Mouse (Mus musculus) heart, embryonic 10.5 days (tissue): Measurements from ENCODE around the gene Wdr59. TPM values are rescaled to one million over a fixed set of nuclear protein-coding genes. Genes with fewer than 3 reads are reported as not detected.

Source experiments
- DNase-seq: peaks from one replicate; pipeline ENCODE4 v3.0.0-alpha.2; 2017; ENCODE audit warnings: low spot score
- H3K27ac ChIP-seq: fragments of 300-500 bp; sonication (generic); 2 replicates; pipeline ENCODE4 v1.5.1; 2016; ENCODE audit warnings: mild to moderate bottlenecking
- H3K27me3 ChIP-seq: fragments of 300-500 bp; sonication (generic); 2 replicates; pipeline ENCODE4 v1.6.1; 2016; ENCODE audit warnings: mild to moderate bottlenecking; ENCODE audit not compliant: poor library complexity, insufficient read depth, severe bottlenecking
- H3K36me3 ChIP-seq: fragments of 300-500 bp; sonication (generic); 2 replicates; pipeline ENCODE4 v1.6.1; 2016; ENCODE audit warnings: mild to moderate bottlenecking, moderate library complexity
- H3K4me1 ChIP-seq: fragments of 300-500 bp; sonication (generic); 2 replicates; pipeline ENCODE4 v1.6.1; 2016; ENCODE audit warnings: mild to moderate bottlenecking
- H3K4me3 ChIP-seq: fragments of 300-500 bp; sonication (generic); 2 replicates; pipeline ENCODE4 v1.5.1; 2016; ENCODE audit warnings: mild to moderate bottlenecking, moderate library complexity
- H3K9me3 ChIP-seq: fragments of 300-500 bp; sonication (generic); 2 replicates; pipeline ENCODE4 v1.6.1; 2016; ENCODE audit warnings: mild to moderate bottlenecking, moderate library complexity
- WGBS: fragments of 180-500 bp; shearing (Covaris S2); methylation state at CpG from one replicate; pipeline ENCODE4 v1.1.7; 2016; 5-methylcytosine and 5-hydroxymethylcytosine counted together
- polyA plus RNA-seq: library from polyadenylated mRNA; unstranded; fragments of >200 nt; fragmentation: Nextera tagmentation; extraction: Ambion mirVana; gene quantifications from 2 replicates; pipeline ENCODE4 v1.2.1, GENCODE M21; 2016

The Wdr59 gene
- polyA plus RNA-seq, result 4.4 and 5.9 TPM in 2 replicates

GRCm38 (mm10) chr8:111521713-111522429 is at the start of gene Wdr59:
Wdr59 (minus strand) TSS chr8:111522092.
- Histone ChIP-seq H3K27me3 (no peaks in the 10 kb centered on the region), H3K4me1 (peaks cover 6% of the 10 kb centered on the region; the same call in 1 of the 2 replicates), H3K4me3 (peak within 1 kb of the TSS; percentile 78), H3K9me3 (no peaks in the 10 kb centered on the region), H3K36me3 (peaks cover 3% of the 10 kb centered on the region; the same call in 1 of the 2 replicates), H3K27ac (peak within 1 kb of the TSS; percentile 87)
- peak; percentile 99 for DNase-seq
- WGBS, result under 1% methylated on average over 34 of the region's 34 CpGs

- H3K9me3 ChIP-seq, result no peaks in the 10 kb centered on the region
- no peak overlapping the region for H3K27ac ChIP-seq
- WGBS, result 93% methylated on average over 10 of the region's 10 CpGs
- H3K27me3 ChIP-seq, result no peaks in the 10 kb centered on the region
- DNase-seq, result no peak
- no peak overlapping the region for H3K4me3 ChIP-seq
- 0 out of 2 replicates have a peak, but pooled peaks cover 3% of the 10 kb centered on the region for H3K36me3 ChIP-seq
- peaks cover 50% of the 10 kb centered on the region for H3K4me1 ChIP-seq
Observed at GRCm38 (mm10) chr8:111571661-111572060, 49.8 kb upstream of the Wdr59 start.

- Histone ChIP-seq H3K36me3 (no peaks in the 10 kb centered on the region), H3K27ac (no peak overlapping the region), H3K4me3 (no peak overlapping the region), H3K9me3 (no peaks in the 10 kb centered on the region), H3K4me1 (peaks cover 63% of the 10 kb centered on the region), H3K27me3 (no peaks in the 10 kb centered on the region)
- no peak for DNase-seq
- 43% methylated on average over 2 of the region's 2 CpGs for WGBS
Observed at GRCm38 (mm10) chr8:111570432-111570831, 48.5 kb upstream of the Wdr59 start.

- Histone ChIP-seq H3K4me3 (no peak overlapping the region), H3K4me1 (peaks cover 67% of the 10 kb centered on the region), H3K27me3 (no peaks in the 10 kb centered on the region), H3K9me3 (no peaks in the 10 kb centered on the region), H3K27ac (no peak overlapping the region), H3K36me3 (no peaks in the 10 kb centered on the region)
- WGBS, result 88% methylated on average over 4 of the region's 4 CpGs
- DNase-seq, result no peak
Observed at GRCm38 (mm10) chr8:111569926-111570325, 48.0 kb upstream of the Wdr59 start.

GRCm38 (mm10) chr8:111568029-111568428 is 46.1 kb upstream of the Wdr59 start:
- no peaks in the 10 kb centered on the region for H3K27me3 ChIP-seq
- H3K27ac ChIP-seq, result peak overlapping the region; percentile 59
- H3K36me3 ChIP-seq, result no peaks in the 10 kb centered on the region
- H3K9me3 ChIP-seq, result no peaks in the 10 kb centered on the region
- 31% methylated on average over 3 of the region's 3 CpGs for WGBS
- DNase-seq, result peak; percentile 81
- no peak overlapping the region for H3K4me3 ChIP-seq
- H3K4me1 ChIP-seq, result peaks cover 53% of the 10 kb centered on the region

GRCm38 (mm10) chr8:111567571-111567970 is 45.7 kb upstream of the Wdr59 start:
- DNase-seq, result no peak
- H3K4me3 ChIP-seq, result no peak overlapping the region
- no peaks in the 10 kb centered on the region for H3K36me3 ChIP-seq
- H3K9me3 ChIP-seq, result no peaks in the 10 kb centered on the region
- H3K4me1 ChIP-seq, result peaks cover 48% of the 10 kb centered on the region
- peak overlapping the region; percentile 59; the same call in 1 of the 2 replicates for H3K27ac ChIP-seq
- 64% methylated on average over 3 of the region's 3 CpGs for WGBS
- H3K27me3 ChIP-seq, result no peaks in the 10 kb centered on the region

GRCm38 (mm10) chr8:111566326-111566725 is 44.4 kb upstream of the Wdr59 start:
- 58% methylated on average over 9 of the region's 9 CpGs for WGBS
- H3K4me1 ChIP-seq, result peaks cover 49% of the 10 kb centered on the region
- H3K9me3 ChIP-seq, result no peaks in the 10 kb centered on the region
- no peak overlapping the region for H3K4me3 ChIP-seq
- no peak for DNase-seq
- no peaks in the 10 kb centered on the region for H3K27me3 ChIP-seq
- H3K27ac ChIP-seq, result peak overlapping the region; percentile 56
- H3K36me3 ChIP-seq, result no peaks in the 10 kb centered on the region

GRCm38 (mm10) chr8:111565784-111566191 is 43.9 kb upstream of the Wdr59 start:
- H3K27me3 ChIP-seq, result no peaks in the 10 kb centered on the region
- DNase-seq, result peak; percentile 82
- H3K4me1 ChIP-seq, result peaks cover 51% of the 10 kb centered on the region
- H3K27ac ChIP-seq, result peak overlapping the region; percentile 56; the same call in 1 of the 2 replicates
- no peaks in the 10 kb centered on the region for H3K36me3 ChIP-seq
- no peaks in the 10 kb centered on the region for H3K9me3 ChIP-seq
- 11% methylated on average over 5 of the region's 5 CpGs for WGBS
- H3K4me3 ChIP-seq, result no peak overlapping the region

GRCm38 (mm10) chr8:111564093-111564492 is 42.2 kb upstream of the Wdr59 start:
- no peak overlapping the region for H3K27ac ChIP-seq
- H3K4me3 ChIP-seq, result no peak overlapping the region
- DNase-seq, result no peak
- H3K27me3 ChIP-seq, result no peaks in the 10 kb centered on the region
- 80% methylated on average over 2 of the region's 2 CpGs for WGBS
- no peaks in the 10 kb centered on the region for H3K36me3 ChIP-seq
- peaks cover 48% of the 10 kb centered on the region for H3K4me1 ChIP-seq
- no peaks in the 10 kb centered on the region for H3K9me3 ChIP-seq

GRCm38 (mm10) chr8:111563687-111564086 is 41.8 kb upstream of the Wdr59 start:
- no peaks in the 10 kb centered on the region for H3K9me3 ChIP-seq
- no peak overlapping the region for H3K27ac ChIP-seq
- H3K27me3 ChIP-seq, result no peaks in the 10 kb centered on the region
- H3K4me3 ChIP-seq, result no peak overlapping the region
- 89% methylated on average over 4 of the region's 4 CpGs for WGBS
- peaks cover 52% of the 10 kb centered on the region for H3K4me1 ChIP-seq
- no peak for DNase-seq
- H3K36me3 ChIP-seq, result no peaks in the 10 kb centered on the region

- Histone ChIP-seq H3K27me3 (no peaks in the 10 kb centered on the region), H3K4me1 (peaks cover 50% of the 10 kb centered on the region), H3K9me3 (no peaks in the 10 kb centered on the region), H3K4me3 (no peak overlapping the region), H3K27ac (no peak overlapping the region), H3K36me3 (no peaks in the 10 kb centered on the region)
- no peak for DNase-seq
- 92% methylated on average over 5 of the region's 5 CpGs for WGBS
Observed at GRCm38 (mm10) chr8:111563075-111563474, 41.2 kb upstream of the Wdr59 start.

- Histone ChIP-seq H3K4me3 (no peak overlapping the region), H3K9me3 (no peaks in the 10 kb centered on the region), H3K36me3 (no peaks in the 10 kb centered on the region), H3K27ac (peak overlapping the region; percentile 69; the same call in 1 of the 2 replicates), H3K4me1 (peaks cover 43% of the 10 kb centered on the region), H3K27me3 (no peaks in the 10 kb centered on the region)
- no peak for DNase-seq
- WGBS, result 93% methylated on average over 5 of the region's 5 CpGs
Observed at GRCm38 (mm10) chr8:111562274-111562803, 40.4 kb upstream of the Wdr59 start.

- no peaks in the 10 kb centered on the region for H3K9me3 ChIP-seq
- 48% methylated on average over 4 of the region's 4 CpGs for WGBS
- no peaks in the 10 kb centered on the region for H3K27me3 ChIP-seq
- no peaks in the 10 kb centered on the region for H3K36me3 ChIP-seq
- H3K27ac ChIP-seq, result peak overlapping the region; percentile 69
- no peak overlapping the region for H3K4me3 ChIP-seq
- H3K4me1 ChIP-seq, result peaks cover 43% of the 10 kb centered on the region
- no peak for DNase-seq
Observed at GRCm38 (mm10) chr8:111561824-111562223, 39.9 kb upstream of the Wdr59 start.
